Mouse (Mus musculus) CD4-positive helper T cell, adult 2 months (primary cell): ENCODE data around the gene Bfar.
A peak's percentile ranks its signal among the peaks of the same experiment; 100 is the strongest.
"Not testable (repeated sequence)": the region's sequence is repeated elsewhere in the genome, so short reads cannot be mapped to it uniquely, and the experiment has no call there.

Experiments
- DNase-seq: peaks from one replicate; pipeline ENCODE4 v3.0.0-alpha.2; 2012; ENCODE audit warnings: low read depth, missing footprints, low spot score

The Bfar gene

DNA sequence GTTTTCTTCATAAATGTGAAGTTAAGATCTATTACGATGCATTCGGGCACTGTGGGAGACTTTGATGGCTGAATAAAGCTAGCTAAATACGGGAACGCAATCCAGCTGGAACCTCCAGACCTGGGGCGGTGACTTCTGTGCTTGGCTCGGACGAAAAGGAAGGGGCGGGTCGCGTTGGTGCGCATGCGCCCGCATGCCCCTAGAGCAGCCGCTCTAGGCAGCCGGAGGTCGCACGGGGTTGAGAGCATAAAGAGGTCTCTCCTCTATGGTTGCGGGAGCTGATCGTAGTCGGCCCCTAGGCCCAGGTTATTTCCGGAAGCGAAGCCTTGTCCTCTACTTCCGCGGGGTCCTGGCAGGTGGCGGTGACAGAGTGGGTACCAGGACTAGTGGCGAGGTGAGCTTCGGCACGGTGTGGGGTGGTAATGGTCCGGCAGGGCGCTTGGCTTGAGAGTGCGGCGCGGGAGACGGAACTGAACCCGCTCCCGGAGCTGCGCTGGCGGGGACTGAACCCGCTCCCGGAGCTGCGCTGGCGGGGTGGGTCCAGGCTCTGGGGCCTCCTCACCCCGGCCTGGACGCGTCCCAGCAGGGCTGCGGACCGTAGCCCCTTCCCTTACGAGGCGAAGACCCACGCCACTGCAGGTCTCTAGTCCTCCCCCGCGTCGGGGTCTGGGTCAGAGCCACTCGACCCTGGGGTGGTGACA is at the start of gene Bfar, which contains the start of gene 3110001I22Rik:
Gene Bfar, plus strand, starts transcription at position 174 of the 701 bp plus-strand sequence.
Gene 3110001I22Rik, plus strand, starts transcription at position 245 of the 701 bp plus-strand sequence.
- peak; percentile 97 for DNase-seq

DNA sequence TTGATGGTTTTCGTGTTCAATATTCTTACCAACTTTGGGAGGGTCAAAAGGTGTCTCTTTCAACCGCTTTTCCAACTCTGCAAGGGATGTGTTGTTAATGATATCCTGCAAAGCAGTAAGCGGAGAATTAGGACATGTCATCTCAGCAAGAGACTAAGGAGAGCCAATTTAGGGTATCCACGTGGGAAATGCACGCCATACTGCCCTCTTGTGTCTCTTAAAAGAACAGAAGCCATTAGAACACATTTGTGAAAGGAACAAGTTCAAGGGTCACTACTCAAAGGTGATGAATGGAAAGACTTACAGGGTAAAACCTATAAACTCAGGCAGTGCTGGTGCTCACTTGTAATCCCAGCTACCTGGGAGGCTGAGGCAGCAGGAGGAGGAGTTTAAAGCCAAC is 43.3 kb upstream of the Bfar start:
- no peak for DNase-seq

DNA sequence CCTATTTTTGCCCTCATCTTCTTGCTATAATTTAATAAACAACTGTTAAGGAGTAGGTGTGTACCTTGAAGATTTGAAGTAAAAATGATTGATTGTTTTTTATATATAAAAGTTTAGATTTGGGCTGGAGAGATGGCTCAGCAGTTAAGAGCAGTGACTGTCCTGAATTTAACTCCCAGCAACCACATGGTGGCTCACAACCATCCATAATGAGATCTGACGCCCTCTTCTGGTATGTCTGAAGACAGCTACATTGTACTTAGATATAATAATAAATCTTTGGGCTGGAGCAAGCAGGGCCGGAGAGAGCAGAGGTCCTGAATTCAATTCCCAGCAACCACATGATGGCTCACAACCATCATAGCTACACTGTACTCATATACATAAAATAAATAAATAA is 33.5 kb upstream of the Bfar start:
- not testable (repeated sequence) for DNase-seq

DNA sequence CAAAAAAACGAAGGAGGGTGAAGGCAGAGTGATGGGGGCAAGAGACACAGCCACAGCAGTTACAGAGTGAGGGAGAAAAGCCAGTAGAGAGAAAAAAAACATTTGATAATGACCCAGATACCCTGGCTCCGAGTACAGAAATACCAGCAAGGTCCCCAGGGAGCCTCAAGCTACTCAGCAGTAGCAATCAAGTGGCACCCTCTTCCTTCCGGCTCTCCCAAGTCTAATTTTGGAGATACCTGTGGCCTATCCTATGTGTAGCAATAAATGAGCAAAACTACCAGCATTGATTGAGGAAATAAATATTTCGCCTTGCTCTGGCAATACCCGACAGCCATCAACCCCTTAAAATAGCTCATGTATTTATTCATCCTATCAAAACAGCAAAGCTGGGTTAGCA is 32.1 kb upstream of the Bfar start:
- no peak for DNase-seq

DNA sequence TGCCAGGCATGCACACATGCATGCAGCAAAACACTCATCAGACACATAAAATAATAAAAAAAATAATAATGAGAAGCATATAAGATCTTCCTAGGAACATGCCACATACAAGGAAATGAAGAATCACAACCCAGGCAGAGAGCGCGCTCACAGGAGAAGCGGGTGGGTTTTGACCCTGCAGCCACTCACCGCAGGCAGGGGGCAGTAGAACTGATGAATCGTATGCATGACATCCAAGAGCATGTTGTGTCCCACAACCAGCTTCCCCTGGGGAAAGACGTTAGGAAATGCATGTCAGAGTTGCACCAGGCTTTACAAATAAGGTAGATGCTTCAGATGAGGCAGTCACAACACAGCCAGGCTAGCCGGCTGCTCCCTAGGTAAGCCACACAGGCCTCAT is 31.6 kb upstream of the Bfar start:
- no peak for DNase-seq

DNA sequence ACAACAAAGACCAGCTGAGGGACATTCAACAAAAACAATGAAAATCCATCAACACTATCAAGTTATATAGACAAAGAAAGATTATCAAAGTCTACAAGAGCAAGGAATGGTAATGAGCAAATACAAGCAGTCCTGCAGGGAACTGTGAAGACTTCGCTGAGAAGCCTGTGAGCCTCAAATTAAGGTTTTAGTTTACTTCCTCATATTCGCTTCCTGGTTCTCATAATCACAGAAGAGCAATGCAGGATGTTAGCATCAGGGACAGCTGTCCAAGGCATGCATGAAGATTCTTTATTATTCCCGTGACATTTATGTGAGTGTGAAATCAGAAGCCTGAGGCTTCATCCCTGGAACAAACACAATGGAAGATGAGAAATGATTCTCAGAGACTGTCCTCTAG is 27.2 kb upstream of the Bfar start:
- DNase-seq, result no peak

DNA sequence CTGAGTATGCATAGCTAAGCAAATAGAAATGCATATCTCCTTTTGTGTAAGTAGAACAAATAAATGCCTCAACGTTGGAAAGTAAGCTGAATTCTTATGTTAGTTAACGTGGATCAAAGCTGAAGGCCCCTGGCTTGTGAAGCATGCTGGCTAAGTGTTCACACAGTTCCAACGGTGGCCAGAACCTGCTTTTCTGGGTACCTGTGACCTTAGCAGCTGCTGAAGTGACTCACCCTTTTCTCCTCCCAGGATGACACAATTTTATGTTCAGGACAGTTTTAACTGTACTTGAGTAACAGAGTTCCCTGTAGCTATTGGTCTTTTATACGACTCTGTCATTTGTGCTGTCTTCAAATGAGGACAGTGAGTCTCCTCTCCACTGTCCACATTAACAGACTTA is 25.7 kb upstream of the Bfar start:
- DNase-seq, result no peak

DNA sequence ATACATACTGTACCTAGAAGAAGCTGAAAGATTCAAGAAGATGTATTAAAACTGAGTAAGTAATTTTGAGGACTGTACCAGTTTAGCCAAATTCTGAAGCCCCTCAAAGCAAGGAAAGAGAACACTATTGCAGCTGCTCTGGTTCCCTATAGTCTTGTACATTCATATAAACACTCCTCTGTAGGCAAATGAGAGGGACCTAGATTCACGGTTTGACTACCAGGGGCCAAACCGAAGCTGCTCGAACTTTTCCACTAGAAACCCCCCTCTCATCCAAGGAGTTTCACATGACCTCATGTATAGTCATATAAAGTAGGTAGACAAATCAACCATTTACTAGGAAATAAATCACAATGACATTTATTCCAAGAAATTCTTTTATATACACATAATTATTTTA is 12.8 kb upstream of the Bfar start:
- DNase-seq, result no peak

DNA sequence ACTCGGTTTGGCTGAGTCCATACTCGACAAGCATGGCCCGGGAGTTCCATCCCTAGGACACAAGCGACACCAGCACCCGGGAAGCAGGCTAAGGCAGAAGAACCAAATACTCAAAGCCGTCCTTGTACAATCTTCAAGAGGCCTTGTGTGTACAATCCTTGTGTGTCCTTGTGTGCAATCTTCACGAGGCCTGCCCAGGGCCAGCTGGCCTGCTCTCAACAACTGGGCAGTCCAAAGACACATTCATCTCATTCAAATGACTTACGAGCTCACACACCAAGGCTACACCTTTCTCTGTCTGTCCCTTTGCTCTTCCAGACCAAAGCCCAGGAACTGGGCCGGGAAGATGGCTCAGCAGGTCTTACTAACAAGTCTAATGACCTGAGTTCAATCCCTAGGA is 10.9 kb upstream of the Bfar start:
- no peak for DNase-seq

DNA sequence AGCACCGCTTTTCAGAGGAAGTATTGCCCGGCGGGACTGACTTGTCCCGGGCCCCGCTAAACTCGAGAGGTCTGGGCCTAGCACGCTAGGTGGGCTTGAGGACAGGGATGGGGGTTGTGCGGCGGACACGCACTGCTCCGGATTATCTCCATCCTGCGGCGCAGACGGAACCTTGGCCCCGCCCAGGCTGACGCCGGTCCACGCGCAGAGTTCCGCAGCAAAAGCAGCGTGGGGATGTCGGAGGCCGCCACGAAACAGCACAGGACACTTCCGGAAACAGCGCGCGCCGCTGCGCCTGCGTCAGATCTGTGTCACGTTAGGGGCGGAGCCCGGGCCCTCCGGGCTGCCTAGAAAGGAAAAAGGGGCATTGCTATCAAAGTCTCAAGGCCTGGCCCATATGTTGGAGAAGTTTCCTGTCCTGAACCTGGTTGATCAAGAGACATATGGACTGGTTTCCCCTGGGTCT is 3.7 kb upstream of the Bfar start, which contains the start of gene Parn:
Gene Parn, minus strand, starts transcription at position 293 of the 466 bp plus-strand sequence.
- DNase-seq, result peak; percentile 97

DNA sequence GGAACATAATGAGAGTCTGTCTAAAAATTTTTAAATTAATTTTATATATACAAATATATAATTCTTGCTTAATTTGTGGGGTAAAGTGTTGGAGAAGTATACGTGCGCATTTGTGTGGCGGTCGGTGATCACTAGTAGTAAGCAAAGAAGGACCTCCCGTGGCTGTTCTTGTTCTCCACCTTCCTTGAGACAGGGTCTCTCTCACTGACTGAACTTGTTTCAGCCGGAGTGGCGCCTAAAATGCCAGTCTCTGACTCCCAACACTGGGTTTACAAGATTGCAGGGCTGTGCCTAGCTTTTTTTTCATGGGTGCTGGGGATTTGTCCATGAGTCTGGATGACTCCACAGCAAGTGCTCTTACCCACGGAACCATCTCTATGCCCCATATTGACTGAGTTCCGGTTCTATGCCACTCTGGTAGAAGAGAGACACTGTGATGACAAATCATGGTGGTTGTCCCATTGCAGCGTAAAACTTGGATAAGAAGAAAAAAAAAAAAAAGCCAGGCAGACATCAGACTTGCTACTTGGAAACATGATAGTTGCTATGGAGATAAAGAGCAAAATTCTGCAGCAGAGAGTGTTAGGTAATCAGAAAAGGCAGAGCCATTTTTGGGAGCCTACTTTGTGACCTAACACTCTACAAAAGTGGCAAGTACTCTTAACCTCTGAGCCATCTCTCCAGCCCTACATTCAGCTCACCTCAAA is 3.1 kb upstream of the Bfar start:
- DNase-seq, result no peak

DNA sequence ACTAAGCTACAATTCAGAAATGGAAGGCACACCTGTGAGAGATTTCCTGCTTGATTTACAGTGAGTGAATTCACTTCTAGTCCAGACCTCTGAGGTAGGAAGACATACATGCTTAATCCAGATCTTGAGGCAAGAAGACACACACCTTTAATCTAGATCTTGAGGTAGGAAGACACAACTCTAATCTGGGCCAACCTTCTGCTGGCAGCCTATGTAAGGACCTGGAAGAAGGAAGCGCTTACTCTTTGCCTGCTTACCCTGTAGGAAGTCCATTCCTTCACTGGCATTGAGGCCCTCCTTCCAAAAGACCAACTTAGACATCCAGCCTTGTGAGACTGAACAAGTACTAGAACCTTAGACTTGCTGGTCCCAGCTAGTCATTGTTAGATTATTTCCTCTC is 2.4 kb upstream of the Bfar start:
- no peak for DNase-seq

DNA sequence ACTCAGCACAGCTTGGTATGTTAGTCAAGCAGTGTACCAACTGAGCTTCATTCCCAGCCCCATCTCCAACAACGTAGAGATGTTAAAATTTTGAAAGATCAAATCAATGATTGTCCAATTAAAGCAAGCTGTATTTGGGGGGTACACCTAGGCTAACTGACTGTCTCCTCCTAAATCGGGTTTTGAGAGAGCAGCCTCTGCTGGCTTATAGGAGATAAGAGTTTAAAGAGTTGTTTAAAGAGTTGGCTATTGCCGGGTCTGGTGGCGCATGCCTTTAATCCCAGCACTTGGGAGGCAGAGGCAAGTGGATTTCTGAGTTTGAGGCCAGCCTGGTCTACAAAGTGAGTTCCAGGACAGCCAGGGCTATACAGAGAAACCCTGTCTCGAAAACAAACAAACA is 762 bp upstream of the Bfar start:
- not testable (repeated sequence) for DNase-seq

DNA sequence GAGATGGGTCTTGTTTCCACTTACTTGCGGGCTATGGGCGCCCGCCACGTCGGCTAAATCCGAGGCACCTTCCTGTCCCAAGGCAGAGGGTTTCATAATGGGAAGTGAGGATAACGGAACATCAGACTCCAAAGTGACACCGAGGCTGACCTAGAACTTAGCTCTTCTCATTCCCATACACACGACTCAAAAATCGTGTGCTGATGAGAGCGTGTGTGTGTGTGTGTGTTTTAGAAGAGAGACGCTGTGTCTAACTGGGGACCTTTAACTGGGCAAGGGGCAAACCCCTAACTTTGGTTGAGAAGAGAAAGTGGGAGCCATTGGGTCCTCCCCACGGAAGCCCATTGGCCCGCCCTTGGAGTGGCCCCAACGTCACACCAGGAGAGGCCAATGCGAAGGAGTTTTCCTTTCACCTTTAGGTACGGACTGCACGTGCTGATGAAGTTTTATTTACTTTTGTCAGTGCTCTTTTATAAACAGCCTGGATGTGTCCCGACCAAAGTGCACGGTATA is 784 bp downstream of the Bfar start:
- DNase-seq, result peak; percentile 87

DNA sequence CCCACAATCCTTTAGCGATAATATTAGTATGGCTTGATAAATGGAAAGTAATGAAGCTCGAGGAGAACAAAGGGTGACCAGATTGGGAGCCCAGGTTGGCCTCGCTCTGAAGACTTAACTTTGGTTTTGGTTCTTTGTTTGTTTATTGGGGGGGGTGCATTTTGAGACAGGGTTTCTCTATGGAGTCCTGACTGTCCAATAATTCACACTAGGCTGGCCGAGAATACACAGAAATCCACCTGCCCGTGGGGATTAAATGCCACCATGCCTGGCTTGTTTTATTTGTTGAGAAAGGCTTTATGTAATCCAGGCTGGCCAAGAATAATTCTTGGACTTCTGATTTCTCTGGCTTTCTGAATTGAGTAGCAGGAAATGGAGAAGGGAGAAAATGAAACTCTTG is 1.5 kb downstream of the Bfar start:
- no peak for DNase-seq

DNA sequence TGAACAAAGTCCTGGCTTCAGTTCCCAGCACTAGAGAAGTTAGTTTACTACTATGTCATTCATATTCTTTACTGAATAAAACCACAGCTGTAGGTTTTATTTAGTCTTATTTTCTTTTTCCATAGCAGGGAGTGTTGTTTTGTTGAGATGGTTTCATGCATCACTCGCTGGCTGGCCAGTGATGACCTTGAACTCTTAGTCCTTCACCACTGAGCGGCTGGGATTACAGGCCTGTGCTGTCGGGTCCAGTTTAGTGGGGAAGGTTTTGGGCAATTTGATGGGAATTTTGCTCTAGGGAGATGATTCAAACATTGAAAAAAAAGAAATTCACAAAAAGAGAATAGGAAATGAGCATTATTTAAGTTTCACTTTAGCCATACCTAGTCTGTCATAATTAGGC is 2.9 kb downstream of the Bfar start:
- no peak for DNase-seq

DNA sequence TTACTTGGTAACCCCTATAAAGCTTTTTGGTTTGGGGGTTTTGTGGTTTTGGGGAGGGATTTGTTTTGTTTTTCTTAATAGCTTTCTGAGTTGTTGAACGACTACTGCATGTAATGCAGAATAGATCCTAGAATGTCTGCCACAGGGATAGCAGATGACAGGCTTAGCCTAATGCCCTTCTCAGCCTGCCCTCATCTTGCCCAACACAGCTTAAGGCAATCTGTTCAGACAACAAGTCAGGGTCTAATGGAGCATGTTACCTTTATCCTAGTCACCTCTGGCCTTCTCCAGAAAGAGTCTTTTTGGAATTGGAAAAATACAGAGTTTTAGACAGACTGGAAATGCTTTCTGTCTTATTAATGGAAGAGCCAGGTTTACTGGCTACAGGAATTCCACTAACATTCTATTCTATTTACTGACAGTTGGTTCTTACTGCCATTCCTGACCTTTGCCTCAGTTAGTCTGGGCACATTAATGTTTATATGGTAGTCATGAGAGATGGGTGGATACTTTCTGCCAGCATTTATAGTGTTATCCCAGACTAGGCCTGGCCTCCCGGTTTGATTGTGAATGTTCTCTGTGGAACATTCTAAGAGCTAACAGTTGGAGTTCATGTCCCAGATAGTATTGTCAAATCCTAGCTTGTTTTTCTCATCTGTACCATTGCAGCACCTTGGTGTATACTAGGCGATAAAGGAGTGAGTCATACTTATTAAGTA is 7.1 kb downstream of the Bfar start:
- DNase-seq, result no peak

DNA sequence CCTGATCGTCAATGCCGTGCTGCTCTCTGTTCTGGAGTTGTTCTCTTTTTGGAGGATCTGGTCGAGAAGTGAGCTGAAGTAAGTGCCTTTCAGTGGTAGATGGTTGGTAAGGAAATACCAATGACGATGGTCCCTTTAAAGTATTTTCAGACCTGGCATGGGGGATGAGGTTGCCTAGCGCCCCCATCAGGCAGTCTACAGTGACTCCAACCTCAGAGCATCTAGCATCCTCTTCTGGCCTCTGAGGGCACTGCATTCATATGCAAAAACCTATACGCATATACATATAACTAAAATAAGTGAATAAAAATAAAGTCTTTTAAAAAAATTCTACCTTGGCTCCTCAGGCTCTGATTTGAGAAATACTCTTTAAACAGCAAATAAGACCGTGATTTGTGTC is 27.3 kb downstream of the Bfar start:
- no peak for DNase-seq

DNA sequence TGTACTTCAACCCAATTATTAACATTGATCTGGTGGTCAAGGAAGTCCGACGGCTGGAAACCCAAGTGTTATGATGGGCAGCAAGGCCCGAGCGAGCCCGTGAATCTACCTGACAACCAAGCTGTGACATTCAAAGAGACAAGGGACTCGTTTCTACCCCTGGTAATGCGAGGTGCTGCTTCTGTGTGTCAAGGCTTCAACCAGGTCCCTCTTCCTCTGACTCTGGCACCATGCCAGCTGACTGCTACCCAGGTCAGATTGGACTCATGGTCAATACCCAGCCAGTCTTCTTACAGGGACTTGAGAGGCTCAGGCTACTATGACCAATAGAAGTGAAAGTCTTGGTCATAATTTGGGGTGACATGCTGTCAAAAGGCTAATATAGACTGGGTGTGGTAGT is 30.5 kb downstream of the Bfar start:
- DNase-seq, result no peak

DNA sequence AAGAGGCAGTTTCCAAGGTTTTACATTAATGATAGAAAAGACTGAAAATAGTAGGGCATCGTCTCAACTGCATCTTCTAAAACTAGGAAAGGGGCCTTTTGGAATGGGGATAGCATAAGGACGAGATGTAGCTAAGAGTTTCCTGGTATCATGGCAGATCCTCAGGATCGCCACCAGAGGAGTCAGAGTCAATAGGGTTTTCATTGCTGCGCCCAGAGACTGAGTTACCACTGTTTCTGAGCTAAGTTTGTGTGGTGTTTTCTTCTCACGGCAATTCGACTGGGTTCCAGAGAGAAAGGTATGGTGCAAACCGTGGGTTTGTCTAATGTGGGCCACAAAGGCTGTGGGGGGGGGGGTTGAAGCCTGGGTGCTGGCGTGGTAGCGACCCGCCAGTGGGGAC is 33.0 kb downstream of the Bfar start:
- no peak for DNase-seq

DNA sequence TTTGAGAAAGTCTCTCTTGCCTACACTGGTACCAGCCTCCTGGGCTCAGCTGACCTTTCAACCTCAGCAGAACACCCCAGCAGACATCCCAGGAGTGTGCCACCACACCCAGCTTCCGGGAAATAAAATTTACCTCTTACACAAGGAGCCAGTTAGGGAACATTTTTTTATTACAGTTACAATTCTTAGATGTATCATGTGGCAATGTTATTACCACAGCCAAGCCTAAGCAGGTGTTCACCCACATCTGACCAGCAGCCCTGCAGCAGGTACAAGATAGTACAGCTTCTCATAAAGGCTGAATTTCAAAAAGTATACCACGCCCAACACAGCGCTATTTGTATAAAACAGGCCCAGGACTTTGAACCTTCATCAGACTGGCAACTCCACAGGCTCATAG is 43.3 kb downstream of the Bfar start:
- DNase-seq, result no peak

DNA sequence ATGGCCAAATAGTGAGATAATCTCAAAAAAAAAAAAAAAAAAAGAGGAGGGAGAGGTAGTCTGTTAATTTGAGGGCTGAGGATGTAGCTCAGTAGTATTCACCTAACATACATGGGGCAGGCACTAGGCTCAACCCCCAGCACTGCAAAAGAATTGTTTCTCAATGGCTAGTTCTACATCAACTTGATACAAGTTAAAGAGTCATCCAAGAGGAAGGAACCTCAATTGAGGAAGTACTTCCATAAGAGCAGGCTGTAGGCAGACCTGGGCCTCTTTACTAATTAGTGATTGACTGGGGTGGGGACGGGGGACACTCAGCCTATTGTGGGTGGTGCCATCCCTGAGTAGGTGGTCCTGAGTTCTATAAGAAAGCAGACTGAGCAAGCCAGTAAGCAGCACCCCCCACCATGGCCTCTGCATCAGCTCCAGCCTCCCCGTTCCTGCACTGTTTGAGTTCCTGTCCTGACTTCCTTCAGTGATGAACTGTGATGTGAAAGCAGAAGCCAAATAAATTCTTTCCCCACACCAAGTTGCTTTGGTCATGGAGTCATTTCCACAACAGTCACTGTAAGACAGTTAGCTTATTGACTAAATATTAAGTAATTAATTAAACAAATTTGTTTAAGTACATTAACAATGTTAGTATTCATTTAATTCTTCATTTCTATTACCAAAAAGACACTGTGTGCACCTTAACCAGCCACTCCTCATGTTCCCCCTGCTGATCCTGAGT is 45.3 kb downstream of the Bfar start:
- no peak for DNase-seq
